28 mouse cellular contexts compared by ENCODE assay signal in the genomic region with DNA sequence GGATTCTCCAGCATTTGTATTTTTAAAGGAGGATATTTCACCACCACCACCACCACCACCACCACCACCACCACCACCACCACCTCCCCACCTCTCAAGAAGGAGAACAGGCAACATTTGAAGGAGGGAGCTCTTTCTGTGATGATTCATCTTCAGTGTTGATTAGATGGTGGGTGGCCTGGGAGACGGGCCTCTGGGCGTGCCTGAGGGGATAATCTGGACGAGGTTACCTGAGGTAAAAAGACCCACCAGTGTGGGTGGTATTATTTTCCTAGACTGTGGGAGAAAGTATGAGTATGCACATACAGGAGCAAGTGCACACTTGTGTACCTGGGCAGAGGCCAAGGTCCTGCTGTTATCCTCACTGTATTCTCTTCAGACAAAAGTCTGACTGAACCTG.
DNase-seq lines count a peak whose midpoint lies in the region; ATAC-seq lines count a peak whose summit lies in the region.
"Had no signal": no experiment of that assay in that cellular context is flagged by ENCODE, and none has a peak within 500 bp of the region (broad histone marks: within the 10 kb centered on the region; RNA-seq: fewer than 3 reads in every experiment).

No protein-coding gene starts in this region.

- peaks cover 97% of the 10 kb centered on the region for H3K36me3 ChIP-seq in midbrain, embryonic 13.5 days

- H3K4me2 ChIP-seq in midbrain, embryonic 13.5 days (replicated peaks): no peak overlapping the region
- H3K4me2 ChIP-seq: embryonic facial prominence, embryonic 13.5 days; embryonic facial prominence, embryonic 15.5 days; forebrain, embryonic 12.5 days had no signal

- H3K27me3 ChIP-seq in midbrain, embryonic 13.5 days: no peaks in the 10 kb centered on the region
- H3K27me3 ChIP-seq: CH12.LX; embryonic facial prominence, embryonic 13.5 days; embryonic facial prominence, embryonic 15.5 days; forebrain, embryonic 12.5 days; Patski had no signal

- H3K4me3 ChIP-seq in midbrain, embryonic 13.5 days (replicated peaks): no peak overlapping the region
- H3K4me3 ChIP-seq: embryonic facial prominence, embryonic 13.5 days; embryonic facial prominence, embryonic 15.5 days; erythroblast, embryonic 14.5 days; forebrain, embryonic 10.5 days; forebrain, embryonic 12.5 days had no signal

- no peak overlapping the region for H3K9ac ChIP-seq in midbrain, embryonic 13.5 days (replicated peaks)
- H3K9ac ChIP-seq: embryonic facial prominence, embryonic 13.5 days; embryonic facial prominence, embryonic 15.5 days; forebrain, embryonic 12.5 days had no signal

- H3K4me1 ChIP-seq in midbrain, embryonic 13.5 days (replicated peaks): no peaks in the 10 kb centered on the region
- H3K4me1 ChIP-seq: embryonic facial prominence, embryonic 13.5 days; embryonic facial prominence, embryonic 15.5 days; forebrain, embryonic 10.5 days; forebrain, embryonic 12.5 days had no signal

- no peak for DNase-seq in frontal cortex, postnatal 10 days (ENCODE audit: low spot score in 2 of 2)
- peak; percentile 46 for DNase-seq in right cerebral cortex, adult 18-20 months
- DNase-seq in right cerebral cortex, postnatal 10 days (ENCODE audit: low spot score in 2 of 2): no peak
- DNase-seq in brain, adult 2 months (ENCODE audit: low read depth, low spot score): peak; percentile 44
- DNase-seq: adrenal gland, adult 8-10 months; adrenal gland, postnatal 14 days; adrenal gland, postnatal 36 days; B cell, adult 2 months; cerebellum, adult 11 months; cerebellum, adult 8-10 months; cerebellum, adult 9-11 months; cerebellum, postnatal 14 days; cerebellum, postnatal 36 days; embryo, embryonic 11 days had no signal

- no peak overlapping the region for H3K27ac ChIP-seq in midbrain, embryonic 13.5 days
- H3K27ac ChIP-seq: embryonic facial prominence, embryonic 13.5 days; embryonic facial prominence, embryonic 15.5 days; forebrain, embryonic 10.5 days; forebrain, embryonic 12.5 days had no signal

- peak; percentile 49; the same call in 1 of the 2 replicates for ATAC-seq in frontal cortex, adult (ENCODE audit: low TSS enrichment)
- no peak for ATAC-seq in midbrain, embryonic 13.5 days
- ATAC-seq: activated CD4-positive, CD25-positive, alpha-beta regulatory T cell, adult 4 months; CD4-positive, CD25-positive, alpha-beta regulatory T cell, adult 4 months; forebrain, embryonic 14.5 days; forebrain, embryonic 16.5 days; Patski had no signal

- H3K9me3 ChIP-seq in midbrain, embryonic 13.5 days: no peaks in the 10 kb centered on the region
- H3K9me3 ChIP-seq: embryonic facial prominence, embryonic 13.5 days; embryonic facial prominence, embryonic 15.5 days; forebrain, embryonic 10.5 days; forebrain, embryonic 12.5 days; G1E had no signal

- 91% methylated on average over 3 of the region's 3 CpGs for WGBS in midbrain, embryonic 13.5 days

Comparison
In these comparisons a context has a peak if more than half of its experiments do, and no peak if none do; other contexts are left out.
1. DNase-seq: peak in right cerebral cortex, adult 18-20 months (single experiment) and brain, adult 2 months (single experiment); none in frontal cortex, postnatal 10 days (0 of 2) and right cerebral cortex, postnatal 10 days (0 of 2).